8 mouse cellular contexts compared by ENCODE assay signal in the genomic region with DNA sequence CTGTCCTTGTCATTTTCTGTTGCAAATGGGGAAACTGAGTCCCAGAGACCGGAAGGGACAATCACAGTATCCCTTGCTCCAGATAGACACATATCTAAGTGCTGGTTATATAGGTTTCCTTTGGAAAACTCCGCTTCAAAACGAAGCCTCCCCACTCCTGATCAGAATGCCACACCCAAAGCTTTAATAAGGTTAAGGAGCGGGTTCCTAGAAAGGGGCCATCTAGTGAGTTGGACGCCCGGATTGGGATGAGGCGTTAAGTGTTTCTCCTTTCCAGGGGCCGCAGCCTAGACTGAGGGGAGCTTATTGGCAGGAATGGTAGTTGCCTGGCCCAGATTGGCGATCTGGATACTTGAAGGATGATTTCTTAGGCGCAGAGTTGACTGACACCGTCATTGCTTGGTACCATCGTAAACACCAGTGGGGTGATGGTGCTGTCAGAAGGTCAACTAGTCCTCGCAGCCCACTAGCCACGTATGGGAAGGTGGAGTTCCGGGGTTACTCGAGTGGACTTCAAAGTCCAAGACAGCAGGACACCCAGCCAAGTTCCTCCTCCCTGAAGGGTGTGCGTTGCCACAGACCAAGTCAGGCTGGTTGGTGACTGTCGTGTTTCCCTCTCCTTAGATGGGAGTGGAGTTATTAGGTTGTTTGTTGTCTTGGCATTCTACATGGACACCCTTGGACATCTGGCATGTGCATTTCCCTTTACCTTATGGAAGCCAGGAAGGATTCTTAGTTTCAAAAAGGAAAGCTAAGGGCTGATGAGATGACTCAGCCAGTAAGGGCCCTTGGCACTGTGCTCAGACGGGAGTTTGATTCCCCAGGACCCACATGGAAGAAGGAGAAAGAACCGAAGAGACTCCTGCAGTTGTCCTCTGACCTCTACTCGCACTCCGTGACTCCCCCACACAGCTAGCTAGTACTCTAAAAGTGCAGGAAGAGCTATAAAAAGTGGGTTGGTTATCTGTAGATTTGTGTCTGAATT. TPM values are rescaled to one million over a fixed set of nuclear protein-coding genes. Genes with fewer than 3 reads are reported as not detected.
DNase-seq lines count a peak whose midpoint lies in the region; ATAC-seq and TF ChIP-seq lines count a peak whose summit lies in the region.

No protein-coding gene starts in this region.

- no peak overlapping the region for H3K27ac ChIP-seq in forebrain, embryonic 16.5 days (ENCODE audit: low read length)
- no peak overlapping the region for H3K27ac ChIP-seq in hindbrain, embryonic 15.5 days (replicated peaks)
- peak overlapping the region; percentile 78; the same call in 1 of the 2 replicates for H3K27ac ChIP-seq in liver, embryonic 13.5 days

- peak; percentile 30 for TF ChIP-seq POLR2A in myocyte (IDR thresholded peaks at IDR 0.05; ENCODE audit: insufficient read length, low read depth)

- peak; percentile 16 for DNase-seq in cerebellum, adult 11 months
- no peak for DNase-seq in cerebellum, postnatal 4 days (ENCODE audit: low spot score in 2 of 2)
- DNase-seq in adrenal gland, postnatal 36 days = peak; percentile 54 to 59
- DNase-seq in liver, embryonic 13.5 days = peak; percentile 7
- DNase-seq in right cerebral cortex, postnatal 4 days = no peak

- peak overlapping the region; percentile 80 for H3K4me2 ChIP-seq in forebrain, embryonic 16.5 days (ENCODE audit: low read length)
- H3K4me2 ChIP-seq in hindbrain, embryonic 15.5 days = peak overlapping the region; percentile 80
- peak overlapping the region; percentile 99 for H3K4me2 ChIP-seq in liver, embryonic 13.5 days
- peak overlapping the region; percentile 74 for H3K4me2 ChIP-seq in myocyte (ENCODE audit: low read depth)

- H3K9ac ChIP-seq in forebrain, embryonic 16.5 days (replicated peaks; ENCODE audit: low read depth, low read length) = peak overlapping the region; percentile 74
- H3K9ac ChIP-seq in hindbrain, embryonic 15.5 days = peak overlapping the region; percentile 82
- H3K9ac ChIP-seq in liver, embryonic 13.5 days = peak overlapping the region; percentile 92

- peak overlapping the region; percentile 75 for H3ac ChIP-seq in myocyte (ENCODE audit: control insufficient read depth, insufficient read length)

- peaks cover 46% of the 10 kb centered on the region for H3K79me2 ChIP-seq in myocyte (ENCODE audit: control insufficient read depth, insufficient read depth)

- peaks cover 16% of the 10 kb centered on the region for H3K4me1 ChIP-seq in forebrain, embryonic 16.5 days (replicated peaks; ENCODE audit: control insufficient read depth, insufficient read depth, low read length)
- peaks cover 18% of the 10 kb centered on the region for H3K4me1 ChIP-seq in hindbrain, embryonic 15.5 days (replicated peaks)
- H3K4me1 ChIP-seq in liver, embryonic 13.5 days (replicated peaks) = peaks cover 73% of the 10 kb centered on the region

- no peaks in the 10 kb centered on the region for H3K36me3 ChIP-seq in forebrain, embryonic 16.5 days (ENCODE audit: control insufficient read depth, insufficient read depth)
- no peaks in the 10 kb centered on the region for H3K36me3 ChIP-seq in hindbrain, embryonic 15.5 days
- H3K36me3 ChIP-seq in liver, embryonic 13.5 days = no peaks in the 10 kb centered on the region
- peaks cover 8% of the 10 kb centered on the region for H3K36me3 ChIP-seq in myocyte (ENCODE audit: control insufficient read depth, insufficient read depth)

- peak overlapping the region; percentile 81 for H3K4me3 ChIP-seq in forebrain, embryonic 16.5 days (replicated peaks; ENCODE audit: low read length)
- H3K4me3 ChIP-seq in hindbrain, embryonic 15.5 days = peak overlapping the region; percentile 73
- peak overlapping the region; percentile 92 for H3K4me3 ChIP-seq in liver, embryonic 13.5 days (replicated peaks)
- peak overlapping the region; percentile 77 for H3K4me3 ChIP-seq in myocyte

- WGBS in forebrain, embryonic 16.5 days = 29% methylated on average over 22 of the region's 22 CpGs
- 22% methylated on average over 22 of the region's 22 CpGs for WGBS in hindbrain, embryonic 15.5 days
- 15% methylated on average over 22 of the region's 22 CpGs for WGBS in liver, embryonic 13.5 days (ENCODE audit: insufficient replicate concordance)

- no peak for ATAC-seq in forebrain, embryonic 16.5 days
- no peak for ATAC-seq in hindbrain, embryonic 15.5 days (ENCODE audit: low FRiP score, low read depth)
- ATAC-seq in liver, embryonic 13.5 days (ENCODE audit: low read depth) = no peak

- H3K9me3 ChIP-seq in forebrain, embryonic 16.5 days (ENCODE audit: control insufficient read depth, low read length) = no peaks in the 10 kb centered on the region
- H3K9me3 ChIP-seq in hindbrain, embryonic 15.5 days = no peaks in the 10 kb centered on the region
- H3K9me3 ChIP-seq in liver, embryonic 13.5 days (replicated peaks) = no peaks in the 10 kb centered on the region

- H3K27me3 ChIP-seq in forebrain, embryonic 16.5 days (replicated peaks; ENCODE audit: control insufficient read depth, insufficient read depth, low read length) = no peaks in the 10 kb centered on the region
- no peaks in the 10 kb centered on the region for H3K27me3 ChIP-seq in hindbrain, embryonic 15.5 days
- H3K27me3 ChIP-seq in liver, embryonic 13.5 days = no peaks in the 10 kb centered on the region
- H3K27me3 ChIP-seq in myocyte (ENCODE audit: control insufficient read depth, insufficient read depth, insufficient read length) = no peaks in the 10 kb centered on the region

TF ChIP-seq in myocyte, 11 proteins besides CTCF, POLR2A, EP300 and RAD21:
- TF ChIP-seq MAX (IDR thresholded peaks at IDR 0.05; ENCODE audit: low read depth) = no peak
- TF ChIP-seq POLR2AphosphoS2 (IDR thresholded peaks at IDR 0.05; ENCODE audit: insufficient read length, low read depth) = peak; percentile 53
- TF ChIP-seq MYOG (IDR thresholded peaks at IDR 0.05; ENCODE audit: control insufficient read depth in 1 of 3, insufficient read depth in 1 of 3, insufficient read length in 2 of 3, low read depth in 2 of 3) = no peak
TF ChIP-seq in myocyte: peak in this region for 1.

RNA-seq across cellular contexts. Expression of gene Edem1, which starts 1.2 kb away (rescaled TPM):
- 10 to 100 TPM; 43.8 to 68.9 TPM for total RNA-seq in adrenal gland, postnatal 36 days (2021)
- 6.8 and 7.3 TPM in 2 replicates for polyA plus RNA-seq in forebrain, embryonic 16.5 days (2015; fragmentation: Nextera tagmentation; extraction: Ambion mirVana)
- polyA plus RNA-seq in hindbrain, embryonic 15.5 days (2015; fragmentation: Nextera tagmentation; extraction: Ambion mirVana) = 5.8 and 10.2 TPM in 2 replicates
- polyA plus RNA-seq in liver, embryonic 13.5 days (2015; fragmentation: Nextera tagmentation; extraction: Ambion mirVana) = 13.5 and 20.8 TPM in 2 replicates
- polyA plus RNA-seq in myocyte (2012; fragmentation: generic; extraction: Trizol) = 15.4 TPM

RNA-seq across cellular contexts. Expression of gene Arl8b, which starts 46.8 kb away (rescaled TPM):
- 100 to 1,000 TPM; 115 to 126 TPM for total RNA-seq in adrenal gland, postnatal 36 days (2021)
- 104 and 110 TPM in 2 replicates for polyA plus RNA-seq in forebrain, embryonic 16.5 days (2015; fragmentation: Nextera tagmentation; extraction: Ambion mirVana)
- polyA plus RNA-seq in hindbrain, embryonic 15.5 days (2015; fragmentation: Nextera tagmentation; extraction: Ambion mirVana) = 97.4 and 109 TPM in 2 replicates
- 38.0 and 57.2 TPM in 2 replicates for polyA plus RNA-seq in liver, embryonic 13.5 days (2015; fragmentation: Nextera tagmentation; extraction: Ambion mirVana)
- polyA plus RNA-seq in myocyte (2012; fragmentation: generic; extraction: Trizol) = 41.2 TPM

Comparison
In these comparisons a context has a peak if more than half of its experiments do, and no peak if none do; other contexts are left out.
1. DNase-seq: peak in cerebellum, adult 11 months (single experiment), adrenal gland, postnatal 36 days (2 of 2) and liver, embryonic 13.5 days (single experiment); none in cerebellum, postnatal 4 days (0 of 2) and right cerebral cortex, postnatal 4 days (single experiment).
2. Peak in every context shown above with its lines, with median percentiles within 50 percentile points of each other: H3K4me2 ChIP-seq, H3K4me3 ChIP-seq and H3K9ac ChIP-seq.